Mouse (Mus musculus): ENCODE results near the gene Zbtb46.

Zbtb46 gene

DNA sequence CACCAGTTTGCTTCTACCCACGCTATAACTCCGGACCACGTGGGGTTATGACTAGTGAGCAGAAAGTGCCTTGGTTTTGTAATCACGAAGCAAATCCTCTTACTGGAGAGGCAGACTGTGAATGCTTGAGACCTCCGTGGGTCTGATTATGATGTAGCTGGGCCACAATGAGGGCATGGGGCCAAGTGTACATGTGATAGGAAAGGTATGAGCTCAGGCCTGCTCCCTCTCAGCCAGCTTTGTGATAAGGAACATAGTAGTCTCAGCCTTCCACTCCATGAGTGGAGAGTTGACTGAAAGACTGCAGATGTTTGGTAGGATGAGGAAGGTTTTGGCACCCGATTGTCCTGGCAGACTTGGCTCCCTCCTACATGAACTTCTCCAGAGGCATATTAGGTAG, 116.5 kb downstream of the Zbtb46 start:
- no peak for DNase-seq

DNA sequence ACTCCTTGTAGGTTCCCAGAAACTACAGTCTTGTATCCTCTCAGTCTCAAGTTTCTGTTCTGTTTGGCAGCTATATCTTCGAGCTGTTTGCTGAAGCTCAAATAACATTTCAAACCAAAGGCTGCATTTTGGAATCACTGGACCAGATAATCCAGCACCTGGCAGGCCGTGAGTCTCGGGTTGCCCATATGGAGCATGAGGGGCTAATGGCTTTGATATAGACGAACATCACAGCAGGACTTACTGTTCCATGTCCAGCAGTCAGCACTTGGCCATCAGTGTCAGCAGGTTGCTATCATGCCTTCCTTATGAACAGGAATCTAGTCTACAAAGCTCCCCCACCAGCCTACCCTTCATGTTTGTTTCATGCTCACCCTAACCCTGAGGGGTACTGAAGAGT, 118.8 kb downstream of the Zbtb46 start:
- DNase-seq: no peak

All from embryo, embryonic 11 days (tissue).